Mouse (Mus musculus) T-helper 1 cell (primary cell): ENCODE measurements around the gene Rab33b.

Experiments used
- in situ Hi-C: fragments of 300-600 bp; cut with MboI, MseI; formaldehyde crosslinking; loops from one replicate; pipeline ENCODE4 v1.15.1; 2025; ENCODE audit warnings: high pct_unique_total_duplicates

The Rab33b gene

DNA sequence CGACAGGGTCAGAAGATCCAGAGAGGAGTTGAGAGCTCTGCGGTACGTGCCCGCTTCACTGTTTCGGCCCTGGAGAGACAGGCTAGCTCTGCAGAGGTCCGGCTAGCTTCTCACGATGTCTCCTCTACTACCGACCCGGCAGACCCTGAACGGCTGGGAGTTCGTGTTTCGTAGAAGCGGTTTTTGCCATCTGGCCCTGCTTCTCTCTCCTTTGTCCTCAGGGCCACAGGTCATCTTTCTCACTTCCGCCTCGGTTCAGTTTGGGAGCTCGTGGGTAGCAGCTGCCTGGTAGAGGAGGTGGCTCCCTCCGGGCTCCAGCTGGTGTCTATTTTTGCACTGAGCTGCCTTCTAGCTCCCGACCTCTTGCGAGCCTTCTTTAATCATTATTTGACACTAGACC is 21.7 kb downstream of the Rab33b start:
- in situ Hi-C loops = loop anchor here (5.0 kb wide), 1 partner anchor 147 kb away; no protein-coding TSS in a partner anchor

DNA sequence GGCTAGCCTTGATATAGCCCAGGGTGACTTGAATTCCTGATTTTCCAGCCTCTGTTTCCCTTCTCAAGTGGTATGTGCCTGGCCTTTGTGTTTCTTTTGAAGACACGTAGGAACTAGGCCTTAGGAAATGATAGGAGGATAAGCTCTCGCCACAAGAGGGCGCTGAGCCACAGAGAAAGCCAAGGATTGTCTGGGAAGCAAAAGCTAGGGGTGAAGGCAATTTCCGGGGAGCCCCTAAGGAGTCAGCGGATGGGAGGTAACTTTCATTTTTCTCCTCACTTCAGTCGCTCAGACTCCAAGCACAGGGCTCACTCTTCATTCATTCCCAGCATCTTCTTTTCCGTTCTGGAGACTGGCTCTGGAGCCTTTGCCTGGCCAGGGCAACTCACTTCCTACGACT is 27.2 kb downstream of the Rab33b start:
- in situ Hi-C loops = no loop called here

DNA sequence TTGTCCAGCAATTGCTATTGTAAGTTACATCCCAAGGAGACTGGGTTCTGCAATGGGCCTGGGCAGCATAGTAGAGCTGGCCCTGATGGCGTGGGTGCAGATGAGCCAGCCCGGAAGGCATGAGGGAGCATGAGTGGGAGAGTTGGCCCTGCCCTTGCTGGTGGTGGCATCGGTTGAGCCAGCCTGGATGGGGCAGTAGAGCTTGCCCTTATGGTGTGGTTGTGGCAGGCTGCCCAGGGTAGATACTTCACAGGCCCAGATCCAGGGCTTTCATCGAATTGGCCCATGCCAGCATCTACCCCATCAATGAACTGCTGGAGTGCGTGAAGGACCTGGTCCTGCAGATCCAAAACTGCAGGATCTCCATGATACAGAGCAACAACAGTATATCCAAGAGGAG is 28.3 kb downstream of the Rab33b start:
- in situ Hi-C loops = no loop called here

DNA sequence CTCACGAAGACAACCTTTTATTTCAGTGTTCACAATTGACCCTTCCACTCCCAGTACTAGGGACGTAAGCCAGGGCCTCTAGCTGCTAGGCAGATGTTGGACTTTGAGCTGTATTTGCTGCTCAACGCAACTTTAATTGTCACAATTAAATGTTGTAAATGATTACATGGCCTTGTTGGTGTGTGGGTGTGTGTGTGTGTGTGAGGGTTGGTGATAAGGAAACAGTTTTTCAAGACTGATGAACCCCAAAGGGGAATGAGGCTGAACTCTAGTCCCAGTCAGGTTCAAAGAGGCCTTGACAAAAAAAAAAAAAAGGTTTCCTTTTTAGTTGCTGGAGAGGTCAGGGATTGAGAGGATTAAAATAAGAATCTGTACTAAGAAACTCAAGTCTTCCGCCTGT is 33.7 kb downstream of the Rab33b start:
- in situ Hi-C loops = no loop called here

DNA sequence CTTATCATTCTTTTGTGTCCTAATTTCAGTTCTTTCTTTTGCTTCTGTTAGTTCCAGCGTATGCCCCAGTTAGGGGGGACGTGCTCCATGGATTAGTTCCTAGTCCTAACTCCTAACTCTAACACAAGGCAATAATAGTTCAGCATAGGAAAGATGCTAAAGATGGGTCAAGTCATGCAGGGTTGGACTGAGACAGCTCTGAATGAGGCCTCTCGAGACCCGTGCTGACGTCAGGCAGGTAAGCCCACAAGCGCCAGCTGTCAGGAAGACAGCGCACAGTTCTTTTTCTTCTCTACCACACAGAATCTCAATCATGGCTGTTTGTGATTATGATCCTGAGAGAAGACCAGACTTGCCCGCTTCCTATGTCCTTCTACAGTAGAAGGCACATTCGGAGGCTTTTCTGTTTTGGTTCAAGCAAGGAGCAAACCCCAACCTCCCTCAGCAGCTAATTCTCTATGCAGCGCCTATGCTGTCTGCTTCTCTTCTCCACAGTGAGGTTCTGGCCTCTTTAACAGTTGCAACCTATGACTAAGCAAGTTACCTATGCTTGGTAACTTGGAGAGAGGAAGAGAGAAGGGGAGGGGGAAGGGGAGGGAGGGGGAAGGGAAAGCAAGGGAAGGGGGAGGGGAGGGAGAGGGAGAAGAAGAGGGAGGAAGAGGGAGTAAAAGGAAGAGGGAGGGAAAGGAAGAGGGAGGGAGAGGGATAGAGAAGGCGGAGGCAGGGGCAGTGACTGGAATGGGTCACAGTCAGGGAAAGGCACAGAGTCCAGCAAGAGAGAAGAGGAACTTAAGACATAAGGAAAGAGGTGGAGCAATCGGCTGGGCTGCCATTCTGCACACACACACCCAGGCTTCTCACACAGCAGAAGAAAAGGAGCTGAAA is 34.4 kb downstream of the Rab33b start:
- in situ Hi-C loops = no loop called here

DNA sequence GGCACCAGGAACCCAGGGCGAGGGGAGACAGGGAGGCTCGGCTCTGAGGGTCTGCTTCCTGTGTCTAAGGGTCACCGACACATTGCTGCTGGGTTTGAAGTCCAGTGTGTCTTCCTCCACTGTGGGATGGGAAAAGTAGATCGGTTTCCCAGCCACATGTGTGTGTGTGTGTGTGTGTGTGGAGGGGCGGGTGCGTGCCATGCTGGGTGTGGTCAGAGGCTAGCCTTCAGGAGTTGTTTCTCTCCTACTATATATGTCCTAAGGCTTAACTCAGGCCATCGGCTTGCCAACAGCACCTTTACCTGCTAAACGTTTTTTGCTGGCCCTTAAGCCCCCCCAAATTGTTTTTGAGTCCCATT is 35.0 kb downstream of the Rab33b start:
- in situ Hi-C loops = no loop called here

DNA sequence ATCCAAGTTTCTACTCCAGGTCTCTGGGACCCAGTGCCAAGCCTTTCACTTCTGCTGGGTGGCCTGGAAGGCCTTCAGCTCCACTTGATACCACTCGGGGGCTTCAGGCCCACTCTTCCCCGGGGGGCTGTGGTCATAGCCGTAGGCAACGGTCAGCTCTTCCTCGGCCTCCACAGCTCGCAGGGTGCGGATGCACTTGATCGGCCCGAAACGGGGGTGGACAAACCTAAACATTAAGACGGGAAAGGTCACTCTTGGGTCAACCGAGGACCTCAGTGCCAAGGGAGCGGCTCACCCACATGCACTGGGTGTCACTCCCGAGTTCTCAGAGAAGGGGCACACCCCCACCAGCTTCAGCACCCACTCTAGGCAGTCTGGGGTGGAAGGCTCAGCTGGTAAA is 37.5 kb downstream of the Rab33b start:
- in situ Hi-C loops = no loop called here

DNA sequence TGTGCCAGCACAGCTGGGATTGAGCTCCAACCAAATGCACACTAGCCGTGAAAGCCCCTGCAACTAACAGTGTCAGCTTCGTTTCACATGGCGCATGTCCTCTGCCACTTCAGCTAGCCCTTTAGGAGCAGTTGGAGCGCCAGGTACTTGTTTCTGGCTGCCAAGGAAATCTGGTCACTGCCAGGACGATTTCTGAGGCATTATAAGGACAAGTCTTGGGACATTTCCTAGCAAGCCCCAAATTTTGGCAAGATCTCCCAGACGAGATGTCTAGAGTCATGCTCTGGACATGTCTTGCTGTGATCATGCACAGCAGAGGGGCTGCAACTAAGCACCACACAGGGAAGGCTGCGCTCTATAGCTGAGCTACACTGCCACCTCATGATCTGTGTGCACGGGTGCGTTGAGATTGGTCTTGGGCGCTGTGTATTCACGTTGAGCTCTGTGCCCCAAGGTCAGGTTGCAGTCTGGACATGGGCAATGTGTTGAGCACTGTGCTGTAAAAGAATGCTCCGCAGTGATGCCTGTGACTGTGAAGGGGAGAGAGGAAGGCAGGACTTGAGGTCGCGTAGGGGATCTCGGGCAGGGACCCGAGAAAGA is 41.6 kb downstream of the Rab33b start:
- in situ Hi-C loops = no loop called here

DNA sequence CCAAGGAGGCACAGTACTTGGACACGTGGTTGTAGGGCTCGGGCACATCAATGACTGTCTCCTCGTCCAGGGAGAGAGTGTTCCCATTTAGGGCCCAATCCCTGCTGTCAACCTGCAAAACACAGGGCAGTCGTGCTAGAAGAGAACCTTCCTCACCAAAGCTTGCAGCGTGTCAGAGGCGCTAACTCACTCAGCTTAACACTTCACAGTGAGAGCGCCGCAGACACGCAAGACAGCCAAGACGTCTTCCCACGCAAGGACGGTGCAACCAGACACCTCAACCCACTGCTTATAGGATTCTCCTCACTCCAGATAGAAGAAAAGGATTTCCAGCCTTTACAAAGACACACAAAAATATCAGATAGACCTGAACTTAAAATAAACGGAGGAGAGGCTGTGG is 43.2 kb downstream of the Rab33b start:
- in situ Hi-C loops = no loop called here

DNA sequence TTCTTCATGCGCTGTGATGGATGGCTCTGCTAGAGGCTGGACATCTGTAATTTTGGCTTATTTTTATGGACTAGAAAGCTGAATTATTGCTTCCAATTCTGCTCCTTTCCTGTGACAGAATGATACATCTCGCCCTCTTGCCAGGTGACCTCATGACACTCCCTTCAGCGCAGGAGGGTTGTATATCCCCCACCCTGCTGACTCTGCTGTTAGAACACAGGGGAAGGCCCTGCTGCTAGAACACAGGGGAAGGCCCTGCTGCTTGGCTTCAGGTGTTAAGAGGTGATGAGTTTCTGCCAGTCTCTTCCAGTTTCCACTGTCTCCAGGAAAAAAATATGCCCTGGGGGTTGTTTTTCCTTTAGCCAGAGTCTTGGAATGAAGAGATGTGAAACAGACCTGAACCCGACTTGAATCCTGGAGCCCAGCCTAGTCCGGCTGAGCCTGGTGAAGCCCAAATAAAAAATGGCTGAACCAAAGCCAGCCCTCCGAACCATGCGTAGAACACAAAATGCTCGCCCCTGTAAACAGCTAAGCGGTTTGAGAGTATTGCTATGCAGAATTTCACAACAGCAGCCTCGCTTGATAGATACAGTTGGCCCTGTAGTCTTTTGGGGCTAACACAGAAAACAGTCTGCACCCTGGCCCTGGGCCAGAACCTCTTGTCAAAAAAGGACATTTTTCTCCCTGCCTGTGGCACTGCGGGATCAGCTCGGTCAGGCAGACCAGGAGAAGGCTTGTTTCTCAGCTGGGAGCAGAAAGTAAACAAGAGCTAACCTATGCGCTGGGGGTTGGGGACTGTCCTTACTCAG is 48.0 kb downstream of the Rab33b start:
- in situ Hi-C loops = loop anchor here (5.0 kb wide), 1 partner anchor 1076 kb away; no protein-coding TSS in a partner anchor

DNA sequence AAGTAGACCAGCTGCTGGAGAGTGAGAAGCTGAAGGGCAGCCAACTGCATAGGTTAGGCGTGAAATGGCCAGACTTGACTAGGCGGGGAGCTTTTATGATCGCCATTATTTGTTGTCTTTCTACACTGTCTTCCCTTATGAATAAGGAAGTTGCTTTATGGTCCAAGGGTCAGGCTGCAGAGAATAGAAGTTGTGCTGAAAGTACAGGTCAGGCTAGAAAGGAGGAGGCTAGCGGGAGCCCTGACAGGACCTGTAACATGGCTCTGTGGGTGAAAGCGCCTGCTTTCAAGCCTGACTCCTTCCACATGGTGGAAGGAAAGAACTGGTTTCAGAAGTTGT is 48.5 kb downstream of the Rab33b start:
- in situ Hi-C loops = loop anchor here (5.0 kb wide), 1 partner anchor 1075 kb away; no protein-coding TSS in a partner anchor

DNA sequence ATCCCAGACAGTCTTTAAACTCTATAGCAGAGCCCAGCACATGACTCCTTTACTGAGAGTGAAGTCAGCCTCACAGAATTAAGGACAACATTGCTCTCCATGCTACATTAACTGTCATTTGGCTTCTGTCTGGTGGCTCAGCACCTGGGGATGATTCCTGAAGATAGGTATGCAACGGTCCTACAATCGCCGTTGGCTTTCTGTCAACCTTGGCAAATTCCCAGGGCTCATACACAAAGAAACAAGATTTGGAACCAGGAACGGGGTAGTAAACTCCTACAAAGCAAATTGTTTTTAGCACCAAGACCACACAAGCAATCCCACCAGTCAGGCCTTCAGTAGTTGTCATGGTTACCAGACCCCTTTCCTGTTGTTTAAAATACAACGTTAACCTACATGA is 49.9 kb downstream of the Rab33b start:
- in situ Hi-C loops = loop anchor here (5.0 kb wide), 1 partner anchor 1074 kb away; no protein-coding TSS in a partner anchor

DNA sequence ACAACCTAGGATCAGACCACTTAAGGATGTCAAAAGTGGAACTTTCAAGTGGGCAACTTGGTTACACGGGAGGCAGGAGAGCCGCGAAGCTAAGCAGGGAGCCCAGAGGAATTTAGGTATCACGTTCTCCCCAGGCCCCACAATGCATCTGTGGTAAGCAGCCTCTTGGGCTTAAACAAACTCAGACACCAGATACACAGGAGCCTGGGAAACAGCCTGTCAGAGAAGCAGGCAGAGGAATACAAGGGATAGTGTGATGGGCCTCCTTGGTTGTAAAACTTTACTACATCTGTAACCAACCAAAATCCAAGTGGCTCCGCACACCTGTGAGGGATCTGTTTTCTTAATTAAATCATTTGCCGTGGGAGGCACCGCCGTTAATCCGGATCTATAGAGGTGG is 50.3 kb downstream of the Rab33b start:
- in situ Hi-C loops = loop anchor here (5.0 kb wide), 1 partner anchor 1073 kb away; no protein-coding TSS in a partner anchor

DNA sequence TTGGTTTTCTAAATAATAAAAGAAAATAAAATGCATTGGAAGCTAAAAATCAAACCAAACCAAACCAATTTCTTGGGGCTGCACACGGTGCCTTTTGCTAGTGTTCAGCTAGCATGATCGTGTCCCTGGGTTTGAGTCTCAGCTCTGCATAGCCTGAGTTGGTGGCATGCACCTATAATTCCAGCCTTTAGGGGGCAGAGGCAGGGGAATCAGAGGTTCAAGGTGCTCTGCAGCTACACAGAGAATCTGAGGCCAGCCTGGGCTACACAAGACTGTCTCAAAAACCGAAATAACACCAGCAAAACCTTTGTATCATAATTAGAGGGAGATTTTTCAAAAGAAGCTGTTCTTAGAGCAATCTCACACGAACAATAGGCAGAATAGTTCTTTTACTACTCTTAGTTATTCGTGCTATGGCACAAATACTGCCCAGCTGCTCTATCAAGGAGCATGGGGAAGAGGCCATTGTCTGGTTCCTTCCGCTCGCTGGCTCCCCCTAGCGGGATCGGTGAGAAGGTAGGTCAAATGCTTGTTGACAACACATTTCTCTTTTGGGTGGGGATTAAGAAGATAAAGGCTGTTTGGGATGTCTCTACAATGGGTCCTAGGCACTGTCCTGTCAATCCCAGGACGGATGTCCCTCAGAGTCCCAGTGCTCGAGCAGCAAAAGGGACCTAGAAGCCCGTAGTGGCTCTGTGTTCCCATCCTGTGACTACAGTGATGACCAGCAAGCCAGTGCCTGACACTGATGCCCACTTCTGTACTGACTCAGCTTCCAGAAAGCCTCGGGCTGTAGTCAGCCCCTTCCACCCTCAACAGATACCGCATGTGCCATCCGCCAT is 56.1 kb downstream of the Rab33b start:
- in situ Hi-C loops = loop anchor here (5.0 kb wide), 1 partner anchor 52 kb away; no protein-coding TSS in a partner anchor

DNA sequence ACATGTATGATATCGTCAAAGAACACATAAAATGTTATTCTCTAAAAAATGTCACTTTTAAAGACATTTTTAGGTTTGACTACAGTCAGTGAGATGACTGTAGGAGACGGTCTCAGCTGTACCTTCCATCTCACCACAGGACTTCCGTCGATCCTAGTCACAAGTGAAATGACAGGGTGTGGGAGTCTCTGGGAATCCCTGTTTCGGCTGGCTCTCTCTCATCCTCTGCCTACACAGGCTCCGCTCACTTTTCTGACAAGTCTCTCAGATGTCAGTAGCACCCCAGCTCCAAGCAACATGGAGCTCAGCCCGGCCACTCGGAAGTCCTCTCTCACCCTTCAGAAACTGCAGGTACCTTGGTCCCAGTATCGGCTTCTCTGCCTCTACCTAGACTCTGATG is 56.9 kb downstream of the Rab33b start:
- in situ Hi-C loops = loop anchor here (5.0 kb wide), 1 partner anchor 53 kb away; no protein-coding TSS in a partner anchor

DNA sequence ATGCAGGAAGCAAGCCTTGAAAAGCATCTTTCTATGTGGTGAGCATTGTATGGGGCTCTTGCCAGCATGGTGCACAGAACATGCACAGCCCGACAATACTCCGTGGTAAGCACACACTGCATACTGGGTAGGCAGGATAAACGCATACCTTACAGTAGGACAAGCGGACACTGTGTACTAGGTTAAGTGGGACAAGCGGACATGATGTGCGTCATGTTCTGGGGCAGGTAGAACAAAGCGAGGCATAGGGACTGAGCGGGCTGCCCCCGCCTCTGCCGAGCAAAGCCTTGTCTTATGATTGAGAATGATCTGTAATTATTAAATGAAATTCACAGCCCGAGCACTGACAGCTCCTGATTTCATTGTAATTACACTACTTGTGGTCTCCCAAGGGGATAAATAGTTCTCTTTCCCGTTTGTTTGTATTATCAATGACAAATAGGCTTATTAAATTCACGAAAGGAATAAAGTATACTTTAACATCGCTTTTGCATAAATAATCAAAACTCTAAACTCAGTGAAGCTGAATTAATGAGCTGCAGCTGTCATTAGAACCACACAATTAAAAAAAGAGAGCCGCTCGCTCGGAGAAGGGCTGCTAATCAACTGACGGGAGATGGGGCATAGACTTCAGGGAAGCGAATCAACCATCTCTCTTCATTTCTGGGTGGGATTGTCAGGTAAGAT is 60.9 kb downstream of the Rab33b start:
- in situ Hi-C loops = loop anchor here (5.0 kb wide), 1 partner anchor 57 kb away; no protein-coding TSS in a partner anchor
